Mouse (Mus musculus) cerebellum, adult 18-20 months (tissue): ENCODE measurements around the gene Snai3.

Source experiments
- DNase-seq, 2 experiments: peaks; one replicate each; pipeline ENCODE4 v3.0.0; 2021

The Snai3 gene

DNA sequence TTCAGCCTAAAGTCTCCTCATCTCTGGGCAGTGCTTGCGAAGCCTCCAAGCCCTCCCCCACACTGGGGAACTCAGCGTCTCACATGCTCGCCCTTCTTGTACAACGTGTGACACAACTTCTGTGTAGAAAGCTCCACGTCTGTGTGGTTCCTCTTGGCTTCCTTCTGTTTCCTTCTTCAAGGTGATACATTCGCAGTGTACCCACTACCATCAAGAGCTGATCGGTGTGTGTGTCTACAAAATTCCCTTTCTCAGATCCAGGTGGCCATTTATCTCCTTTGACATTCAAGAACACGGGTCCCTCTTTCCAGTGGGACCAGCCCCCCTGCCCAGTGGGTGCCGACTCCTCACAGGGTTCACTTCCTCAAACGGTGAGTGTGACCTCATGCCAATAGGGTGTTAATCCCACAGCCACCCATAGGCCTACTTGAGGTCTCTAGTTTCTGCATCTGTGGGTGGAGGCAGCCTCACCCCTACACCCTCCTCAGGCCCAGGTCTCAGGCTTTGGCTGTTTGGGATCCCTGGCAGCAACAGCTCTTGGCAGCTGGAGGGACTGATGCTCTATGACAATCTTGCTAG lies 30.4 kb downstream of the Snai3 start:
- no peak for DNase-seq

DNA sequence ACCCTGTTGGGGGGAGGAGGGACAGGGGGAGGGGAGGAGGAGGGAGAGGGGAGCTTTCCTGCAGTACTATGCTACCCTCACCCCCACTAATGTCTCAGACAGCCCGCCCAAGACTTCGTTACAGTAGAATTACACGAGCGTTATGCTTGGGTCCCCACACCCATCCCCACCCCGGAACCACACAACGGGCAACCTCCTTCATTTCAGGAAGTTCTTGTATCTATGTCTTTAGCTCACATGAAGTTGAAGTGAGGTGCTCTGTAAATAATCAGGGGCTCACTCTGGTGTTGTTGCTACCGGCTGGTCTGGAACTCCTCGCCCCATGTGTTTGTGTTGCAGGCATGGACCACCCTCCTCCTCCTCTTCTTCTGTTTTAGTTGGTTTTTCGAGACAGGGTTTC lies 32.4 kb downstream of the Snai3 start:
- no peak for DNase-seq

DNA sequence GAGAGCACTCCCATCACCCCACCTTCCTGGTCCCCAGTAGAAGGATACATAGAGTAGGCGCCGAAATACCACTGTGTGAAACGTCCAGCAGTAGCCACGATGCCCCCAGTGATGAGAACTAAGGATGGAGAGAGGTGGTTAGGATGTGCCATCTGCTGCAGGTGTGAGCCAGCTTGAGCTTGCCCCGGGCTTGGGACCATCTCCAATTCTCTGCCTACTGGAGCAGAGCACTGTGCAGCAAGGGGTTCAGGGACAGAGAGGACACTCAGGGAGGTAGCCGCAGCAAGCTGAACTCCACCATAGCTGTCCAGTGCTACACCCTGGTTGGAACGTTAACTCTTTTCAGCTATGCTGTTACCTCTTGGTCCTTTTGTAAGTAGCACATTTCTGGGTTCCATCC lies 32.9 kb downstream of the Snai3 start:
- no peak for DNase-seq

DNA sequence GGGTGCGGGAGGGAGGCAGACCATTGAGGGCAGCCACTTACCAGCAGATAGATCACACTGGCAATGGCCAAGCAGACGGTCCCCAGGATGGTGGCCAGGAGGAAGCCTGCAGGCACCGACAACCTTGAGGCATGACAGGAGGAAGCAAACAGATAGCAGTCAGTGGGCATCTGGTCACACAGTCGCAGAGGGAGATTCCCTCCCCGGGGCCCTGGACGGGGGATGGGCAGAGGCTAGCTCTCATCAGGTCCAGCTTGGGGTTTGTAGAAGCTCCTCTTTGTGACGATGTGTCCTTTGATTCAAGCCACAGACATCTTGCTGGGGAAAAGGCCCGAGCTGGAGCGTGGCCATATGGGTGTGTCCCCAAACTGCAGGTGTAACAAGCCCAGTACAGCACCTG lies 34.4 kb downstream of the Snai3 start:
- DNase-seq = no peak

DNA sequence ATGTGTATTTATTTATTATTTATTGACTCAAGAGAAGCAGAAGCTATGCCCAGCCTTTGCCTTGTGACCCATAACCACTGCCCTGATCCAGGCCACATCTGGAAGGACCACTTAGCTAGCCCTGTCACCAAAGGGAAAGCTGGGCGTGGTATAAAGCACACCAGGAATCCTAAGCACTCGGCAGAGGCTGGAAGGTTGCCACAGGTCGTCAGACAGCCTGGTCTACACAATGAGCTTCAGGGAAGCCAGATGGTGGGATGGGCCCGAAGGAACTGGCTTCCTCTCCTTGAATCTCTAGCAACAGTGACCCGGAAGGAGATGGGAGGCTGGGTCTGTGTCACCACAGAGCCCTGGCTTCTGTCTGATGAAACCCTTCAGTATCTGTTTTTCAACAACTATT lies 36.9 kb downstream of the Snai3 start:
- DNase-seq = no peak

DNA sequence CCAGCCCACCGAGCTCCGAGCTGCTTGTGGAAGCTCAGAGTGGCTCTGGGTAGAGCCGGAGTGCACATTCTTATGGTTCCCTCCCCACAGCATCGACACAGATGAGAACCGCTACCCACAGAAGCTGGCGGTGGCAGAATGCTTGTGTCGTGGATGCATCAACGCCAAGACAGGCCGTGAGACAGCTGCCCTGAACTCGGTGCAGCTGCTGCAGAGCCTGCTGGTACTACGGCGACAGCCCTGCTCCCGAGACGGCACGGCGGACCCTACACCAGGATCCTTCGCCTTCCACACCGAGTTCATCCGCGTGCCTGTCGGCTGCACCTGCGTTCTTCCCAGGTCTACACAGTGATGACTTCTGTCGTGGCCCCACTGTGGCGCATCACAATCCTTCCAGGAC lies 37.3 kb downstream of the Snai3 start:
- no peak for DNase-seq

DNA sequence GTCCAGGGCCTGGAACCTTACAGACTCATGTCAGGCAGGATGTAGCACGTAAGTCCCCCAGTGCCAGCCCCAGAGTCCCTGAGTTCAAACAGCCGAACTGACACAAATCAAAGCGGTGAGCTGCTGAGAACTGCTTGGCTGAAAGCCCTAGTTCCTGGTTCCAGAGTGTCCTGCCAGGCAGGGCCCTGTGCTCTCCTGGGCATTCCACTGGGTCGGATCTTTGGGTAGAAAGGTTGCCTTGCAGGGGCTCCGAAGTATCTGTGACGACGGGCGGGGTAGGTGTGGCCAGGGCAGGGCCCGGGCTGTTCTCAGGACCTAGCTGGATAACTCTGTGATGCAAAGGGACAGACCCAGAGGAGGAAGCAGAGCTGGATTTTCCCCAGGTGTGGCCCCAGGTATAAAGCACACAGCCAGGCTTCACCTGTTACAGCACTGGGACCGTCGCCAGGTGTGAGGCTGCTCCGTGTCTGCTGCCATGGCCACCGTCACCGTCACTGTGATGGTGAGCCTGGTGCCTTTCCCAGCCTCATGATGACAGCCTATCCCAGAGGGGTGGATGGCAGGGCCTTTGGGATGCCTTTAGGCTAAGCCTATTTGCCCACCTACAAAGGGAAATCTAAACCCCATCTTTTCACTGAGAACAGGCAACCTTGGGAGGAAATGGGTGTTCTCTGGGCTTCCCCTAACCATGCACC lies 39.0 kb downstream of the Snai3 start, which contains the start of gene Il17c:
Gene Il17c (plus strand): TSS at position 645 of the 695 bp plus-strand sequence.
- DNase-seq = no peak

DNA sequence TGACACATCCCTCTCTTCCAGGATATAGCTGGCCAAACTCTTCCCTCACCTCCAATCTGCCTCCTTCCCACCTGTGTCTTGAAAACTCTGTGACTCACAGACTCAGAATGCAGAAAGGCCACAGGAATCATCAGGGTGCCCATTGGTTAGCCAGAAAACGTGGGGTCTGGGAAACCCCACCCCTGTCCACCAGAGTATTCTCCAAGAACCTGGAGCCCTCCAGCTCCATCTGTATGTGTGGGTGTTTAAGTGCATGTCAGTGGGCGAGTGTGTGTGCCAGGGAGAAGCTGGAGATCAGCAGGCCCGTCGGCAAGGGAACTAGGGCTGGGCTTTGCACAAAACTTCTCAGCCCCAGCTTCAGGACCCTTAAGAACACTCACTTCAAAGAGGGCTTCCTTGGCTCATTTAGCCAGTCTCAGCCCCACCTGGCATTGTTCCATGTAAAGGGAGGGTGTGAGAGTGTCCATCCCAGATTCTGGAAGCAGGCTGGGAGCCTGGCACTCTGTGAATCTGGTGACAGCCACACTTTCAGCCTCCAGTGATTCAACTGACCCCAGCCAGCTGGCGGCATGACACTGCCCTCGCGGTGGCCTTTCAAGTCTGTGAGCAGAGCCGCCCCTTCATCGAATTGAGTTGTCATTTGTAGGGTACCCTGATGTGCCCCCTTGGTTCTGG lies 40.5 kb downstream of the Snai3 start:
- DNase-seq = no peak

DNA sequence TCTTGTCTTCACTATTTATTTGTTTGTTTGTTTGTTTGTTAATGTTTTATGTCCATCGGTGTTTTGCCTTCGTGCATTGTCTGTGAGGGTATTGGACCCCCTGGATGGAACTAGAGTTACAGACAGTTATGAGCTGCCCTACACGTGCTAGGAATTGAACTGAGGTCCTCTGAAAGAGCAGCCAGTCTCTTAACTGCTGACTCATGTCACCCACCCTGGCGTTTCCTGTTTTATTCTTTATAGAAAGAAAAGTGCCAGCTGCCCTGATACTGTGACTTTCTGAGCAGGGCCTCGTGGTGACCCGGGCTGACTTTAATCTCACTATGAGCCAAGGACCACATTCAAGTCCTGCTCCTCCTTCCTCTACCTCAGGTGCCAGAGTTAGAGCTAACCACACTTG lies 45.0 kb downstream of the Snai3 start:
- DNase-seq = no peak

DNA sequence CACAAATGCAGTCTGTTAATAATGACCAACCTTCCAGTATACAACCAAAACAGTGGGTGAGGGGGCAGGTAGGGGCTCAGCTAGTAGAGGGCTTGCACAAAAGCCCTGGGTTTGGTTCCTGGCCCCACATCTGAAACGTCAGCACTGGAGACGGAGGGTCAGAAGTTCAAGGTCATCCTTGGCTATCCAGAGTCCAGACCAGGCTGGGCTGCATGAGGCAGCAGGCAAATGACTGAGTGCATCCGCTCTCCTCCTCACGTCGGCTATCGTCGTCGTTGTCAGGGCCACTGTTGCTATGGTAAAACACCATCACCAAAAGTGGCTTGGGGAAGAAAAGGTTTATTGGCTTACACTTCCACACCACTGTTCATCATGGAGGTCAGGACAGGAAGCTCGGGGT lies 46.2 kb downstream of the Snai3 start:
- no peak for DNase-seq

DNA sequence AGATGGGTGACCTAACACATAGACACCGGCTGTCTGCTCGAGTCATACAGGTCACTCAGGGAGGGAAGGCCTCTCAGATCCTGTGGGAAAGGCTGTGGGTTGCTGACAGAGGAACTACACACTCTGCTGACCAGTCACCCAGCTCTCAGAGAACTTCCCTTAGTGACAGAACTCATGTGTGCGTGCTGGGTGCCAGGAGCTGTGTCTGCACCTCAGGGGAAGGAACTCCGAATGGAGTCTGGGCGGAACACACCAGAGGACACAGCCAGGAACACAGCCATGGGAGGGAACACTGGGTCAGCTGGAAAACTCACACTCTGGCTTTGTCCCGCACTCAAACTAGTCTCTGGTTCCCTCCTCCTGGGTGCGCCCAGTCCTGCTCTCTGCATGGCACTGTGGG lies 52.9 kb downstream of the Snai3 start:
- DNase-seq = no peak

DNA sequence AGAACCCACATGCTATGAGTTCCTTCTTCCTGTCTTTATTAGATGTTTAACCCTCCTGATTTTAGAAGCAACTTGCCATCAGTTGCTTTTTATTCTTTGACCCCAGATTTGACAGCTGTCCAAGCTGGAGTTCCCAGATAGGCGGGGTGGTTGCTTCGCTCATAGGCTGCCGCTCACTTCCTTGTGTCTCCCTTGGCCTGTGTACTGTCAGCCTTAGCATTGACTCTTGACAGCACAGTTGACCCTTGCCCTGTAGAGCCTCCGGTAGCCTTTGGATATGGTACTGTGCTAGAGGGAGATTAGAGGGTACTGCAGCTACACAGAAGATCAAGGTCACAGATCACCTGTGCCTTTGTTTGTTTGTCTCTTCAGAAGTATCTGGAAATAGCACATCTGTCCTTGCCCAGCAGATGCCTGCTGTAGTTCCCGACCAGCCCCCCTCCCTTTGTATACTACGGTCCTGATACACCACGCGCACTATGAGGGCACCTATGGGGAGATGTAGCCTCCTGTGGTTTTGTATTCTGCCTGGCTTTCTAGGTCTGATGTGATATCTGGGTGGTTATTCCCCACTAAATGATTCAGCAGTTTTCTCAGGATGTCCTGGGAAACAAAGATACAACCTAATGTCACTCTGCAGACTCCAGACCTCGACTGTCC lies 55.3 kb downstream of the Snai3 start:
- no peak for DNase-seq
